Mouse (Mus musculus) thymus, postnatal 36 days (tissue): ENCODE results near the gene Sobp.

ENCODE experiments used
- DNase-seq, 2 experiments: peaks; one replicate each; pipeline ENCODE4 v3.0.0; 2022; ENCODE audit warnings: mixed read lengths in 2 of 2

Sobp gene

DNA sequence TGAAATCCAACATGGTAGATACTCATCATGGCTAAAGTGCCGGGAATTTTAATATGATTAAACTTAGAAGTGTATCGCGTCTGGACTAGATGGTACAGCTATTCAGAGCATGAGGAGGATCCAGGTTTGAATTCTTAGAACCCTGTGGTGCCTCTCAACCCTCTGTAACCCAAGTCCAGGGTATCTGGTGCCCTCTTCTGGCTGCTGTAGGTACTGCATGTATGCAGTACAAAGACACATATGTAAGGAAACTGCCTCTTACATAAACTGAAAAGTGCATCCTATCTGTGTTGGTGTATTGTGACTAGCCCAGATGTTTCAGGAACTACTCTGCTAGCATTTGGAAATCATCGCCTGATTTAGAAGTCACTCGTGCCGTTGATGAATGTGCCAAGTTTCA lies 184.4 kb downstream of the Sobp start:
- DNase-seq, result peak; percentile 55 to 67

- no peak for DNase-seq
Measured at GRCm38 (mm10) chr10:42988627-42989026, 185.7 kb downstream of the Sobp start.

GRCm38 (mm10) chr10:42987594-42988052 lies 186.7 kb downstream of the Sobp start:
- DNase-seq, result peak; percentile 38 to 39

GRCm38 (mm10) chr10:42984886-42985285 lies 189.4 kb downstream of the Sobp start:
- DNase-seq, result no peak

DNA sequence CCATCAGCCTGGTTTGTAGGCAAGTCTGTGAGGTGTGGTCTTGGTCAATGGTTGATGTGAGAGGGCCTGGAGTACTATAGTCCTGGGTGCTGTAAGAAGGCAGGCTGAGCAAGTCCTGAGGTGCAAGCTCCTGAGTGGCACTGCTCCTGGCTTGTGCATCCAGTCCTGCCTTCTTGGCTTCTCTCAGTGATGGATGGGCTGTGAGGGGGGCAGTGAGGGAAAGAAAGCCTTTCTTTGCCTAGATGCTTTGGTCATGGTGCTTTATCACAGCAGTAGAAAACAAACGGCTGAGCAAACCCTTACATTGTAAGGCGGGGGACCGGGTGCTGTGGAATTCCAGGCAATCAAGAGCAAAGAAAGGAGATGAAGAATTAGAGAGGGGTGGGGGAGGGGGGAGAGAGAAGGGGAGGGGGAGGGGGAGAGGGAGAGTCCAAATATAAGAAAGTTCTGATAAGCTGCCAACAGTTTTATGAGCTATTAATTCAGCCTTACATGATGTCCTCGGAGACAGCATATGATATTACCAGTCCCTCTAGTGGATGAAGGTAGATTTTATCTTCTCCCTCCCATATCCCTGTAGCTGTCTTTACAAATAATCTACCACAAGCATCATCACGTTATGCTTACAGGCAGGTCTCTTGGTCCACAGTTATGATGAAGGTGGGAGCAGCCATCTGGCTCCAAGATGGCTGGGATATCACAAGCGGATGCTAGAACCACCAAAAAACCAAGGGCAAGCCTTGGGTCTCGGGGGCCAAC lies 193.2 kb downstream of the Sobp start:
- no peak for DNase-seq

GRCm38 (mm10) chr10:42978346-42978745 lies 196.0 kb downstream of the Sobp start:
- no peak for DNase-seq

DNA sequence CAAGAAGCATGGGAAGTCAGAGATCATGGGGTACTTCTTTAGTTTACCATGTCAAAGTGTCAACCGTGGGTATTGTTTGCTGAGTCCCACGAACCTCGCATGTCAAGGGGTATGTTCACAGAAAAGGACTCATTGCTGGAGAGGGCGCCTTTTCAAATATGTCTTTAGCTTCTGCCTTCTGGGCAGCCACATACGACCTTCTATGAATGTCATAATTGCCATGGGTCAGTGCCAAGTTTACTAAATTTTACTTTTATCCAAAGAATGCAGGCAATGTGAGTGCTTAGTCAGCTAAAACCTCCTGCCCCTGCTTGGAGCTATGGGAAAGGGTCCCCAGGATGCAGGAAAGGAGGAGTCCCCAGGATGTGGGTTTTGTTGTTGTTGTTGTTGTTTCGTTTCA lies 197.8 kb downstream of the Sobp start:
- DNase-seq, result no peak

- DNase-seq, result no peak
Measured at GRCm38 (mm10) chr10:42973537-42973936, 200.8 kb downstream of the Sobp start.

DNA sequence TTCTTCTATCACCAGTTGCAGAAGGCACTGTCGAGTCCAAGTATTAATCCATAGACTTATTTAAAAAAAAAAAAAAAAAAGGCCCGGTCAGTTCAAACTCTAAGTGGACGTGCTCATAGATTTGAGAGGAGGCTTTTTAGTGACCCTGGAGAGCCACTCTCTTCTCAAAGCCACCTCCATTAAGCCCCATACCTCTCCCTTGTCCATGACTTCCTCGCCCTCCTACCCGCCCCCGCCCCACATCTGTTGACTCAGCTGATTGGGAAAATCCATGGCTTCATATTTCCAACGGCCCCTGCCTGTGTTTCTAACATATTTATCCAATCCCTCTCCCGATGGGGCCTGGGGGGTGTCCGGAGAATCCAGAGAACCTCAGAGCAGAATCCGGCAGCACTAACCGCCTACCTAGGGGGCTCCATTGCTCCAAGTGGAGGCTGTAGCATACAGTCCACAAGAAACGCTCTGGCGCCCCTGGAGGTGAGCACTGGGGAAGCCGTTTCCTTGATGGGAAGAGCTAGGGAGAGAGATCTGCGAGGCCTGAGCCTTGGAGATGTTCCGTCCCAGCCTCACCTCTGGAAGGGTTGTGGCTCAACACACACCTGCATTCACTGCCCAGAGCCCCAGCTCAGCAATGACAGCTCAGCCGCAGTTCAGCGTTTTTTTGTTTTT lies 201.7 kb downstream of the Sobp start:
- peak; percentile 65 to 68 for DNase-seq

DNA sequence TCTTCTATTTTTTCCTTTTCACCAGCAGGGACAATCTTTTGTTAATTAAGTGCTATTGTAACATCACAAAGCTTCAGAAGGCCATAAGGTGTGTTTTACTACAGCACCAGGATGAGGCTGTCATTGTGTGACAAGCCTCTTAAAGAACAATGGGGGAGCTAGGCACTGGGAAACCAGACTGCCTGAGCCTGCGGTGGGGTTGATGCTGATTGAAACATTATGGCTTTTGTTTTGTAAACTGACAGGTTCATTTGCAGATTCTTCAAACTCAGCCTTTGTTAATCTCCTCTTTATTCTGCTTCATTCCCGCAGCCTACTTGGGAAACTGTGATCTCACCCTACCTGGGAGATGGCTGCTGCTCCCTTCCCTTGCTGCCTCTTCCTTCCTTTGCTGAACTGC lies 206.0 kb downstream of the Sobp start:
- DNase-seq, result no peak

DNA sequence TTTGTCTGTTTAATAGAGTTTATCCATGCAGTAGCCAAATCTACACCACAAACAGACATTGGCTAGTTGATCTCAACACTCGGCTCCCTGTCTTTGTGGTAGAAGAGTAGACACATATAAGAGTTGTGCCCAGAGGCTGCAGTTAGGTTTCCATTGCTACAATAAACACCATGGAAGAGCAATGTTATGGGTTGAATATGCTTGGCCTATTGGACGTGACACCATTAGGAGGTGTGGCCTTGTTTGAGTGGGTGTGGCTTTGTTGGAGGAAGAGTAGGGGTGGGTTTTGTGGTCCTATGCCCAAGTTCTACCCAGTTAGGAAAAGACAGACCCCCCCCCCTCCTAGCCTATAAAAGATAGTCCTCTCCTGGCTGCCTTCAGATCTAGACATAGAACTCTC lies 211.3 kb downstream of the Sobp start:
- no peak for DNase-seq

GRCm38 (mm10) chr10:42962655-42963054 lies 211.7 kb downstream of the Sobp start:
- peak; percentile 15 to 32 for DNase-seq

DNA sequence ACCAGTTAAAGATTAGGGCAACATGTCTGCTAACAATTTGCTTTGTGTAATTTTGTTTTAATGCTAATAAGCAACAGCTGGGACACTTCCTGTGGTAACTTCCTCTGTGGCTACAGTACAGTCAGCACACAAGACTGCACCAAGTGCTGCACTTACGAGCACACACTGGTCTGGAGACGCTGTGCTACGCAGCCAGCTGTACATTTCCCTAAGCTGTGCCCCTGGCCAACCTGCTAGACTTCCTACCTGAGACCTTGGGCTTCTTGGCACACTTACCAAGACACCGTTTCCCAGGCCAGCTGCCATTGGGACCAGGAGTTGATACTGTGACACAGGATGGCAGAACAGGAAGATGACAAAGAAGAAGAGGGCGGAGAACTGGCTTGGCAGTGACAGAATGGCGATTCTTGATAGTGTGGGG lies 212.1 kb downstream of the Sobp start:
- DNase-seq, result peak; percentile 24 to 29

DNA sequence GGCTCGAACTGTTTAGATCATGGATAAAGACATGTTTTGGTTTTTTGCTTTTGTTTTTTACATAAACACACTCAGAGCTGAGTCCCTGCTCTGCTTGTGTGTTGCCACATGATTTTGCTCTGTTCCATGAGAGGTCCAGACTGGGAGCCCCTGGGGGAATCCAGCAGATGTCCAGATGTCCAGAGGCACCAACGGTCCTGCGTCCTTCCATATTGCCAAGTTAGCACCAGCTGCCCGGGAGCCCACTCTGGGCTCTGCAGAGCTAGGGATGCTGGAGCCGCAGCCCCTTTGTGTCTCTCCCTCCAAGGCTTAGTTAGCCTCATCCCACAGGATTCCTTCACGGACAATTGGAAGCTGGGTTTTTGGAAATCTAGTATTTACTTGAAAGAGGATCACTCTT lies 212.6 kb downstream of the Sobp start:
- no peak for DNase-seq

DNA sequence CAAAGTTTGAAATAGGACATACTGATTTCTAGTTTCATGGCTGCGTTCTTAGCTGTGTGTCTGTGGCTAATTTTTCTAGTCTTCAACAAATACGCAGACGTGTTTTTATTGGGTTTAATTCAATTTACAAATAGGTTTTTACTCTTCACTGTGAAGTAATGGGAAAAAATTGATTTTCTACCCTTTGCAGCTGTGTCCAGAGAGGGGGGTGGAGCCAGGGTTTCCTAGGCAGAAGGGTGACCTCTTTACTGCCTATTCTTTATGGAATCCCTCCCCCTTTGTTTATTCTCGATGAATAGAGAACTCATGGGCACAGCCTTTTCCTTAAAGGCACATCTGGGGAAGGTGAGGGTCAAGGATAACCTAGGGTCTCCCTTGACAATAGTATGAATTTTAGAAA lies 215.6 kb downstream of the Sobp start:
- DNase-seq, result no peak

DNA sequence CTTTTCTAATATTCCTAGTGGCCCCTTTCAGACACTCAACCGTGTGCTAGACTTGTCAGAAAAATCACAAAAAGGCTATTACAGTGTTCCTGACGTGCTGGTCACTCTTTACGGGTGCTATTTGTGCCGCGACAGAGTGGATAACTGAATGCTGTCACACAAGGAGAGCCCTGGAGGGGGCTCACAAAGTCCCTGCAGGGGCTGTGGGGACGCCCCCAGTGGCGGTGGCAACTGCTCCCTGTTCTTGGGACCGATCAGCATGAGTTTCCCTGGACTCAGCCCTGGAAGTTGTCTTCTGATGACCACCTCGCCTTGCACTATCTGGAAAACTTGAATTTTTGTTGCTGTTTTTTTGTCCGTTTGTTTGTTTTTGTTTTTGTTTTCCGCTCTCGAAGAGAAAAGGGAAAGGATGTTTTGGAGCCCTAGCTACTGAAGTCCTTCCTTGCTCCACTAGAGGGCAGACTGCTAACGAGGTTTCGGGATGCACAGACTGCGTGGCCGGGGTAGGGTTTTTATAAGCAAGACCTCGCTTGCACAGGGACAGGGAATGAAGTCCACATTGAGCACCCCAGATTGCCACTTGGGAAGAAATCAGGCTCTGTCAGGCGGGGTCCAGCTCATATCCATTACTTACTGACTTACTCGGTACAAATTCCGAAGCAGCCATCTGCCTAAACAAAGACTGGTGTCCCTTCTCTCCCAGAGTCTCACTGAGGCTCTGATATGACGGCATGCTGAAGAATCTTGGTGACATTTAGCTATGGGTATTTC lies 216.3 kb downstream of the Sobp start:
- DNase-seq, result peak; percentile 40 to 49

GRCm38 (mm10) chr10:42955205-42955604 lies 219.1 kb downstream of the Sobp start:
- DNase-seq, result no peak

DNA sequence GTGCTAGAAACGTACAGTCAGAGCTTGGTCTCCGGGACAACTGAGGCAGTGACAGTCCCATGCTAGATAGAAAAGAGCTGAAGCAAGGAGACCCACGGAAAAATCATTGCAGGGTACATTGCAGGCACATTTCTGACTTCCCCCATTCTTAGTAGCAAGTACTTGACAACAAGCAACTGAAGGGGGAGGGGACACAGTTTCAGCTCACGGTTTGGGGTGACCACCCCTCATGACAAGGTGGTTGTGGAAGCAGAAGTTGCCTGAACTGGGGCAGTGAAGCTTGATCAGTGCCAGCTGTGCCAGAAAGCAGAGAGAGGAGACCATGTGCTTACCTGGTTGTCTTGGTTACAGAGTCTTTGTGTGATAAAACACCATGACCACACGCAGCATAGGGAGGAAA lies 220.7 kb downstream of the Sobp start:
- DNase-seq, result no peak
